Mouse (Mus musculus) hindbrain, embryonic 11.5 days (tissue): Measurements from ENCODE around the gene Tmem186. TPM values are rescaled to one million over a fixed set of nuclear protein-coding genes. Genes with fewer than 3 reads are reported as not detected.

Experiments
- ATAC-seq: fragments of 200-750 bp; cut with Nextera tagmentation; 2 replicates; pipeline ENCODE4 v1.8.0; 2017; ENCODE audit warnings: mild to moderate bottlenecking, moderate TSS enrichment, moderate library complexity; ENCODE audit not compliant: low FRiP score
- DNase-seq: peaks from one replicate; pipeline ENCODE4 v3.0.0-alpha.2; 2015; ENCODE audit warnings: low spot score
- H3K27ac ChIP-seq: fragments of 300-500 bp; sonication (generic); 2 replicates; pipeline ENCODE4 v1.5.1; 2014; ENCODE audit warnings: mild to moderate bottlenecking, low read depth, low read length
- H3K27me3 ChIP-seq: fragments of 300-500 bp; sonication (generic); 2 replicates; pipeline ENCODE4 v1.6.1; 2014; ENCODE audit warnings: mild to moderate bottlenecking, low read length, moderate library complexity, mixed read lengths; ENCODE audit not compliant: control insufficient read depth, insufficient read depth
- H3K36me3 ChIP-seq: fragments of 300-500 bp; sonication (generic); 2 replicates; pipeline ENCODE4 v1.6.1; 2014; ENCODE audit warnings: mild to moderate bottlenecking, low read length, moderate library complexity, mixed read lengths; ENCODE audit not compliant: control insufficient read depth, insufficient read depth
- H3K4me1 ChIP-seq: fragments of 300-500 bp; sonication (generic); replicated peaks from 2 replicates; pipeline ENCODE4 v1.6.1; 2014; ENCODE audit warnings: low read length, mixed read lengths; ENCODE audit not compliant: control insufficient read depth, insufficient read depth
- H3K4me2 ChIP-seq: fragments of 300-500 bp; sonication (generic); replicated peaks from 2 replicates; pipeline ENCODE4 v1.6.1; 2014; ENCODE audit warnings: mild to moderate bottlenecking, low read depth, low read length
- H3K4me3 ChIP-seq: fragments of 300-500 bp; sonication (generic); 2 replicates; pipeline ENCODE4 v1.5.1; 2014; ENCODE audit warnings: low read depth, low read length
- H3K9ac ChIP-seq: fragments of 300-500 bp; sonication (generic); 2 replicates; pipeline ENCODE4 v1.6.1; 2014; ENCODE audit warnings: low read depth, low read length
- H3K9me3 ChIP-seq: fragments of 300-500 bp; sonication (generic); 2 replicates; pipeline ENCODE4 v1.6.1; 2016; ENCODE audit warnings: low read length; ENCODE audit not compliant: control insufficient read depth
- WGBS: fragments of 180-500 bp; shearing (Covaris S2); extraction: QIAGEN DNeasy Blood & Tissue Kit; methylation state at CpG from one replicate; pipeline ENCODE4 v1.1.7; 2014; 5-methylcytosine and 5-hydroxymethylcytosine counted together
- polyA plus RNA-seq: library from polyadenylated mRNA; unstranded; fragments of >200 nt; fragmentation: Nextera tagmentation; extraction: Ambion mirVana; gene quantifications from 2 replicates; pipeline ENCODE4 v1.2.1, GENCODE M21; 2014

Tmem186 gene
- polyA plus RNA-seq, 1 experiment from 2014 or later, result 15.8 TPM

GRCm38 (mm10) chr16:8639466-8640191 lies 2.1 kb upstream of the Tmem186 start:
- 94% methylated on average over 11 of the region's 11 CpGs for WGBS
- no peak for ATAC-seq
- Histone ChIP-seq H3K4me2 (no peak overlapping the region), H3K9ac (no peak overlapping the region), H3K4me1 (peaks cover 5% of the 10 kb centered on the region; the same call in 1 of the 2 replicates), H3K4me3 (no peak overlapping the region), H3K27me3 (no peaks in the 10 kb centered on the region), H3K27ac (no peak overlapping the region), H3K36me3 (0 out of 2 replicates have a peak, but pooled peaks cover 2% of the 10 kb centered on the region), H3K9me3 (no peaks in the 10 kb centered on the region)
- DNase-seq, result no peak

GRCm38 (mm10) chr16:8638131-8638530 lies 619 bp upstream of the Tmem186 start:
- H3K4me2 ChIP-seq, result peak overlapping the region; percentile 68
- WGBS, result 53% methylated on average over 7 of the region's 7 CpGs
- ATAC-seq (no peak), DNase-seq (no peak)
- no peak overlapping the region for H3K27ac ChIP-seq
- peak overlapping the region; percentile 90 for H3K9ac ChIP-seq
- H3K36me3 ChIP-seq, result 0 out of 2 replicates have a peak, but pooled peaks cover 2% of the 10 kb centered on the region
- H3K4me3 ChIP-seq, result peak overlapping the region; percentile 74
- H3K9me3 ChIP-seq, result no peaks in the 10 kb centered on the region
- peaks cover 5% of the 10 kb centered on the region; the same call in 1 of the 2 replicates for H3K4me1 ChIP-seq
- no peaks in the 10 kb centered on the region for H3K27me3 ChIP-seq

GRCm38 (mm10) chr16:8636867-8637216 lies 670 bp downstream of the Tmem186 start:
- H3K4me2 ChIP-seq, result peak overlapping the region; percentile 68
- peak overlapping the region; percentile 79 for H3K27ac ChIP-seq
- DNase-seq (no peak), ATAC-seq (peak; percentile 34; the same call in 1 of the 2 replicates)
- H3K9ac ChIP-seq, result peak overlapping the region; percentile 90
- H3K9me3 ChIP-seq, result no peaks in the 10 kb centered on the region
- H3K27me3 ChIP-seq, result no peaks in the 10 kb centered on the region
- peaks cover 5% of the 10 kb centered on the region; the same call in 1 of the 2 replicates for H3K4me1 ChIP-seq
- H3K4me3 ChIP-seq, result peak overlapping the region; percentile 74
- H3K36me3 ChIP-seq, result 0 out of 2 replicates have a peak, but pooled peaks cover 2% of the 10 kb centered on the region
- WGBS, result under 1% methylated on average over 13 of the region's 13 CpGs

GRCm38 (mm10) chr16:8631428-8631827 lies 6.1 kb downstream of the Tmem186 start:
- WGBS, result 91% methylated on average over 5 of the region's 5 CpGs
- Histone ChIP-seq H3K36me3 (0 out of 2 replicates have a peak, but pooled peaks cover 2% of the 10 kb centered on the region), H3K27me3 (no peaks in the 10 kb centered on the region), H3K9ac (no peak overlapping the region), H3K9me3 (no peaks in the 10 kb centered on the region), H3K4me1 (peaks cover 5% of the 10 kb centered on the region; the same call in 1 of the 2 replicates), H3K27ac (no peak overlapping the region), H3K4me2 (no peak overlapping the region), H3K4me3 (no peak overlapping the region)
- DNase-seq (no peak), ATAC-seq (no peak)

DNA sequence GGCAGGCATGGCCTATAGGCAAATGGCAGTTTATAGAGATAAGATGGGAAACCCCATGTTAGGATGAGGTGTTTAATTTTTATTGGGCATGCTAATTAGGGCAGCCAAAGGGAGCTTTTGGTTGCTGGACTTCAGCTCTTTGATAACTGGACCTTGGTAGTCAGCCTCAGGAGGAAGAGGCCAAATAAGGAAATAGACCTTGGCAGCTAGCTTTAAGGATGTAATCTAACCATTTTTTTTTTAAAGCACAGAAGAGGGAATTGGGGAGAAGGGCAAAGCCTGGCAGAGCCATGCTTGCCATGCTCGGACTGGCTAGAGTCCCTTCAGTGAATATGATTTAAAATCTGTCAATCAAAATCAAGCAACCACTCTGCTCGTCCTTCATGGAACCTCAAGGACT lies 7.1 kb downstream of the Tmem186 start:
- Histone ChIP-seq H3K9ac (no peak overlapping the region), H3K4me3 (no peak overlapping the region), H3K9me3 (no peaks in the 10 kb centered on the region), H3K4me2 (no peak overlapping the region), H3K27ac (no peak overlapping the region), H3K4me1 (no peaks in the 10 kb centered on the region), H3K36me3 (no peaks in the 10 kb centered on the region), H3K27me3 (no peaks in the 10 kb centered on the region)
- ATAC-seq, result no peak
- 88% methylated on average over 2 of the region's 2 CpGs for WGBS
- no peak for DNase-seq

DNA sequence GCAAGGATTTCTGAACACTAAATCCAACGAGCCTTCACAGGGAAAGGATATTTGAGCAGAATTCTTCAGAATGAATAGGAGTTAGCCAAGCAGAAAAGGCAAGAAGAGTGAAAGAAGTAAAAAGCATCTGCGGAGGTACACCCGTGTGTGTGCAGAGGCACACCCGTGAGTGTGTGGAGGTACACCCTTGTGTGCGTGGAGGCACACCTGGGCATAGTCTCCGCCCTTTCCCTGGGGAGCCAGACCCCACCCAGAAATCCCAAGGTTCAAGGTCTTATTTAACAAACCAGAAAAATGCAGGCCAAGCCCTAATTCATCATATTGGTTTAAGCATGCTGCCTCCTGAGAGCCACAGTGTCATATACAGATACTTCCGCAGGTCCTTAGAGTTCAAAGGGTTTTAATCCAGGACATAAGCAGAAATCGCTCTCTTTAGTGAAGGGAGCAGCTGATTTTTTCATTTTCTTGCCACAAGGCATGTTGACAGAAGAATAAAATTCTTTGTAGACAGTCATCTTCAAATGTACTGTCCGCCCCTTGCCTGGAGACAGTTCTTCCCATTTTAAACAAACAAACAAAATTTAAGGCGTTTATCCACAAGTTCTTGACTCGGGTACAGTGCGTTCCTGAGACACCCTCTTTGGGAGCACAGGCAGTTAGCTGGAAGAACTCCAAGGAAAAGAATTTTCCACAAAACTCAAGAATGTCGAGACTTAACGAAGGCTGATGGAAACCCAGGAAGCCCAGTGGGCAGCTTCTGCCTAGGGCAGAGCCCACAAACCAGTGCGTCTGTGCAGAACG lies 17.0 kb downstream of the Tmem186 start:
- Histone ChIP-seq H3K4me1 (0 out of 2 replicates have a peak, but pooled peaks cover 4% of the 10 kb centered on the region), H3K9ac (no peak overlapping the region), H3K9me3 (no peaks in the 10 kb centered on the region), H3K27me3 (peaks cover 7% of the 10 kb centered on the region), H3K27ac (no peak overlapping the region), H3K4me2 (no peak overlapping the region), H3K36me3 (no peaks in the 10 kb centered on the region), H3K4me3 (no peak overlapping the region)
- no peak for DNase-seq
- ATAC-seq, result no peak
- WGBS, result 80% methylated on average over 16 of the region's 16 CpGs

DNA sequence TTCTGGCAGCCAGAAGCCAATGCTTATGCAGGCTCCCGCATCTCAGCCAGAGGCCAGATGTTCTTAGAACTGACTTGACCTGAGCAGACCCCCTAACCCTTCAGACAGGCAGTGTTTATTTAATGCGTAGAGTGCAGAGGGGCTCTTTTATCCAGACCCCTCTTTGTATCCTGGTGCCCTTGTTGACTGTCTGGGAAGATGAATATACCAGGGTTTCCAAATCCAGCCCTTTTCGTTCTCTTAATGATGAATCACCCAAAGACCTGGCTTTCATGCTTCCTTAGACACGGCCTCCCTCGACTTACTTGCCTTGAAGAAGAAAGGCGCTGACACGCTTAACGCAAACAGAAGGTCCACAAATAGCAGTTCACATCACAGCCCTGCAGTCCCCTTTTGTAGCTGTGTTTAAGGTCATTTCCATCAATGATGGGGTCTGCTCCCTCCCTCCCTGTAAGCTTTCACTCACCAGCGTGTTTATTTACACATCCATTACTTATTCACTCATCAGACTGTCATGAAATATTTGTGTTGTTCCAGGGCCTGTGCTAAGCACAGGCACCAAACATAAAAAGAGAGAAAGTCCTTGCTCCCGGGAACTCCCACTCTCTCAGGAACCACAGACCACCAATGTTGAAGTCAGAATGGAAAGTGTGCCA lies 17.7 kb downstream of the Tmem186 start:
- Histone ChIP-seq H3K9me3 (no peaks in the 10 kb centered on the region), H3K4me2 (no peak overlapping the region), H3K27ac (no peak overlapping the region), H3K36me3 (no peaks in the 10 kb centered on the region), H3K27me3 (peaks cover 7% of the 10 kb centered on the region), H3K4me1 (0 out of 2 replicates have a peak, but pooled peaks cover 4% of the 10 kb centered on the region), H3K9ac (no peak overlapping the region), H3K4me3 (no peak overlapping the region)
- DNase-seq, result peak; percentile 28
- WGBS, result 16% methylated on average over 10 of the region's 10 CpGs
- ATAC-seq, result no peak

DNA sequence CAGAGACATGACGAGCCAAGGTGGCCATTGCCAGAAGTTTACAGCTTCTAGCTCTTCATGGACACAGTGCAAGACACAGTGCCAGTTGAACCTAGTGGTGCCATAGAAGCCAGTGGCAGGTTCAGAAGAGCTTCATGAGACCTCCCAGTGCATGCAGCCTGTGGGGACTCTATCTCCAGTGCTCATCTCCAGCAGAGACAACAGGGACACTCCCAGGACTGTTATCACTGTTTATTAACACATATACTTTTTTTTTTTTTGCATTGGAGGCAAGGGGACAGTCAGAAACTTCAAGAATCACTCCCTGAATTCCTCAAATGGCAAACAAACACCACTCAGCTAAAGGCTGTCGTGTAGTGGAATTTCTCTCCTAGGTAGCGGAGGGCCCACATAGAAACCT lies 24.1 kb downstream of the Tmem186 start:
- H3K27ac ChIP-seq, result no peak overlapping the region
- no peak overlapping the region for H3K4me3 ChIP-seq
- ATAC-seq, result no peak
- H3K9me3 ChIP-seq, result no peaks in the 10 kb centered on the region
- WGBS, result 80% methylated on average over 3 of the region's 3 CpGs
- no peaks in the 10 kb centered on the region for H3K4me1 ChIP-seq
- no peak for DNase-seq
- H3K9ac ChIP-seq, result no peak overlapping the region
- no peaks in the 10 kb centered on the region; the same call in 1 of the 2 replicates for H3K36me3 ChIP-seq
- H3K27me3 ChIP-seq, result peaks cover 9% of the 10 kb centered on the region
- H3K4me2 ChIP-seq, result no peak overlapping the region
